Mouse (Mus musculus): Measurements from ENCODE around the gene Slc9a3r2.
"Not testable (repeated sequence)": the region's sequence is repeated elsewhere in the genome, so short reads cannot be mapped to it uniquely, and the experiment has no call there.

Slc9a3r2 gene

DNA sequence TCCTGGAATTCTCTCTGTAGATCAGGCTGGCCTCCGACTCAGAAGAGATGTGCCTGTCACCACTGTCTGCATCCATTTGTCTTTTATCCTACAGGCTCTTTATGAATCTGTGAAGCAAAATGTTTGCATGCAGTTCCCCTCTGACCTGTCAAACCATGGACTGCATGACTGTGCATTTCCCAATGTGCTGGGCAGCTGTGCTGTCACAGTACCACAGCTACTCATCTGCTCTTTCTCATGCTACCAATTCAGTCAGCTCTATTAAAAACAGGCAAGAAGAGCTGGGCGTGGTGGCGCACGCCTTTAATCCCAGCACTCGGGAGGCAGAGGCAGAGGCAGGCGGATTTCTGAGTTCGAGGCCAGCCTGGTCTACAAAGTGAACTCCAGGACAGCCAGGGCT is 16.9 kb upstream of the Slc9a3r2 start:
- not testable (repeated sequence) for DNase-seq (ENCODE audit: low spot score)

GRCm38 (mm10) chr17:24658017-24658758 is 8.1 kb upstream of the Slc9a3r2 start, which contains the start of gene Npw:
TSS of gene Npw (minus strand) at chr17:24658457.
- no peak for DNase-seq (ENCODE audit: low spot score)

GRCm38 (mm10) chr17:24654969-24655368 is 4.8 kb upstream of the Slc9a3r2 start:
- no peak for DNase-seq (ENCODE audit: low spot score)

GRCm38 (mm10) chr17:24653967-24654710 is 4.0 kb upstream of the Slc9a3r2 start:
- DNase-seq (ENCODE audit: low spot score) = no peak

- DNase-seq (ENCODE audit: low spot score) = no peak
These were observed 1.7 kb upstream of the Slc9a3r2 start for GRCm38 (mm10) chr17:24651835-24652234.

- DNase-seq (ENCODE audit: low spot score) = no peak
These were observed 639 bp upstream of the Slc9a3r2 start for GRCm38 (mm10) chr17:24650766-24651165.

DNA sequence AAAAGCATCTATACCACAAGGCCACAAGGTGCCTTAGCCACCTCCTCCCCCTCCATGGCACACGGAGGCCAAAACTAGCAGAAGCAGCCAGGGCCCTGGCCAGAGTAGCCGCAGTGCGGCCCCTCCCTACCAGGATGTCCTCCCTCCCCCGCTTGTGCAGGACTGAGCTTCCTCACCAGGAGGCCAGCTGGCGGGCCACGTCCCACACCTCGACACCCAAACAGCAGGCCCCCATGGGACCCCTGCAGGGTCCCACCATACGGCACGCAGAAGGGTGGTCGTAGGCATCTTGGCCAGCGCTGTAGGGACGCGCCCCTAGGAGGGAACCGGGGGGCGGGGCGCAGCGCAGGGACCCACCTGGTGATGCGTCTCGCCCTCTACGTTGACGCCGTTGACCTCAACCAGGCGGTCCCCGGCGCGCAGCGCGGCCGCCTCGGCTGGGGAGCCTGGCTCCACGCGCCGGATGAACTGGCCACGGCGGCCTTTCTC is 502 bp downstream of the Slc9a3r2 start:
- DNase-seq (ENCODE audit: low spot score) = no peak

DNA sequence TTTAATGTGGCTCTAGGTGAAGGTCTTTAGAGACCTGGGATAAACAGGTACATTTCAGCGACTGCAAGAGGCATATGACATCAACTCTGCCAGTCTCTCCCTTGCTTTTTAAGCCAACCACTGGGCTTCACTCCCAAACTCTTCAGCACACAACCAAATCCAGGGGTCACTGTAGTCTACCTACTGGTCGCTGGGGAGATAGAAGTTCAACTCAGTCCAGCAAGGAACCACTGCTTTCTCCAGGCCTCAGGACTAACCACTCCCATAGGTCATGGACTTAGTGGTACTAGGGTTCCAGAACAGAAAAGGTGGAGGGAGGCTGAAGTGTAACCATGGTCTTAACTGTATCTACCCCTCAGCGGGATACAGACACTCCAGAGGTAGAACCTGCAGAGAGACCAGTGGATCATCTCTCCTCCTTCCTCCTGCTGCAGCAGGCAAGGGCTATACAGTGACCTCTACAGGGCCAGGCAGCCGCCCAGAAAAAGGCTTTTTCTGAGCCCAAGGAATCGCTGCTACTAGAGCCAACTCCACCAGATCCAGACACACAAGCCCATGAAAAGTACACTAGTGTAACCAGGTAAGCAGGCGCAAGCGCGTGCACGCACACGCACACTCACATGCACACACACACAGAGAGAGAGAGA is 1.3 kb downstream of the Slc9a3r2 start:
- DNase-seq (ENCODE audit: low spot score) = no peak

GRCm38 (mm10) chr17:24647493-24647892 is 2.6 kb downstream of the Slc9a3r2 start:
- DNase-seq (ENCODE audit: low spot score) = no peak

GRCm38 (mm10) chr17:24646381-24646780 is 3.7 kb downstream of the Slc9a3r2 start:
- no peak for DNase-seq (ENCODE audit: low spot score)

GRCm38 (mm10) chr17:24645916-24646315 is 4.2 kb downstream of the Slc9a3r2 start:
- DNase-seq (ENCODE audit: low spot score) = no peak

- no peak for DNase-seq (ENCODE audit: low spot score)
These were observed 5.0 kb downstream of the Slc9a3r2 start for GRCm38 (mm10) chr17:24644875-24645721.

- DNase-seq (ENCODE audit: low spot score) = no peak
These were observed 6.0 kb downstream of the Slc9a3r2 start for GRCm38 (mm10) chr17:24644030-24644715.

GRCm38 (mm10) chr17:24642791-24643343 is 7.3 kb downstream of the Slc9a3r2 start:
- DNase-seq (ENCODE audit: low spot score) = no peak

DNA sequence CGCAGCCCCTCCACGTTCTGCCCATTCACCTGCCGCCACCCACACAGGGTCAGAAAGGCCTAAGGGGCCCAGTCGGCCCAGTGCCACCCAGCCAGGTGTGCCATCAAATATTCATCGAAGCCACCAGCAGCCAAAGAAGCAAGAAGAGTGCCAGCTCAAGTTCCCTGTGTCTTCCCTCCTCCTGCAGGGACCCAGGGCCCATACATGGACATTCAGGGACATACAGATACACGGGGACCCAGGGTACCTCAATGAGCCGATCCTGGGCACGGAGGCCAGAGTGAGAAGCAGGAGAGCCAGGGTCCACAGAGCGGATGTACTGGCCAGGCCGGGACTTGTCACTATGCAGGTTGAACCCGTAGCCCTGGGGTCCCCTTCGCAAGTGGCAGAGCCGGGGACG is 8.2 kb downstream of the Slc9a3r2 start:
- DNase-seq (ENCODE audit: low spot score) = no peak

- DNase-seq (ENCODE audit: low spot score) = no peak
These were observed 9.5 kb downstream of the Slc9a3r2 start for GRCm38 (mm10) chr17:24640581-24640980.

GRCm38 (mm10) chr17:24640119-24640518 is 10.0 kb downstream of the Slc9a3r2 start:
- no peak for DNase-seq (ENCODE audit: low spot score)

DNA sequence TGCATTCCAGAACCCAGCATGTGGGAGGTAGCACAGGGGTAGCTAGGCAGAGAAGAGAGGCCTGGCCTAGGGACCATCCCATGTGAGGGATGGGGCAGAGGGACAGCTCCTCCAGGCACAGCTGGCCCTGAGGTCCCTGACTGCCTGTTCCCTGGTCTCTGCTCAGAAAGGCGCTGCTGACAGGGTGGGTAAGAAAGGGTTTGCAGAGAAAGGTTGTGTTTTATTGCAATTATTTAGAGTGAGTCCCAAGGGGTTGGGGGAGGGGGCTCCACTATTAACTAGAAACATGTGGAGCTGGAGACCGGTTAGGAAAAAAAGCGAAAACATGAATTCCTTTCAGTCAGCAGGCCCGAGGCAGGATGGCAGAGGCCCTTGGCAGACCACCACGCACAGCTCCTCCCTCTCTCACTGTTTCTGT is 10.5 kb downstream of the Slc9a3r2 start:
- no peak for DNase-seq (ENCODE audit: low spot score)

DNA sequence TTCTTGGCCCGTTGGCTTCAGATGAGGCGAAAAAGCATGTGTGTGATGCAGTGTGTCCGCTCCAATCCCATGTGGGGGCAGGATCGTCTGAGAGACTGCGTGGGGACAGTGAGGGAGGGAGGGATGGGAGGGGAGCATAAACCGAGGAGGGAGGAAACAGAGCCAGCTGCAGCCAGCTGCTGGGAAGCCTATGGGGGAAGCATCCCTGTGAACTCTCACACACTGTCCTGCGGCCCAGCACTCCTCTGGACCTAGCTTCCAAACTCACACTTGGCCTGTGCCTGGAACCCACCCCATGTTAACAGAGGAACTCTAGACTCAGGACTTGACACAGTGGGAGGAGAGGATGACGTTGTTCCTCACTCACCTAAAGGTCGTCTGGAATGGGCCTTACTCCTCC is 11.3 kb downstream of the Slc9a3r2 start:
- no peak for DNase-seq (ENCODE audit: low spot score)

GRCm38 (mm10) chr17:24638214-24638613 is 11.9 kb downstream of the Slc9a3r2 start:
- no peak for DNase-seq (ENCODE audit: low spot score)

Data from spleen, adult 12 weeks (tissue).